Comparison of ENCODE assay signal across 16 mouse cellular contexts in genomic region chr1:55164005-55164404, GRCm38 (mm10). TPM values are rescaled to one million over a fixed set of nuclear protein-coding genes. Genes with fewer than 3 reads are reported as not detected.
DNase-seq lines count a peak whose midpoint lies in the region; ATAC-seq and TF ChIP-seq lines count a peak whose summit lies in the region.
"Had no signal": no experiment of that assay in that cellular context is flagged by ENCODE, and none has a peak within 500 bp of the region (broad histone marks: within the 10 kb centered on the region; RNA-seq: fewer than 3 reads in every experiment).

No protein-coding gene starts in this region.

- H3K9me3 ChIP-seq in liver, postnatal 0 days (ENCODE audit: low read length), result no peaks in the 10 kb centered on the region
- no peaks in the 10 kb centered on the region for H3K9me3 ChIP-seq in intestine, embryonic 15.5 days
- 0 out of 2 replicates have a peak, but pooled peaks cover 2% of the 10 kb centered on the region for H3K9me3 ChIP-seq in stomach, embryonic 16.5 days (replicated peaks; ENCODE audit: control insufficient read depth, low read length)

- no peaks in the 10 kb centered on the region for H3K27me3 ChIP-seq in liver, adult 2 months (ENCODE audit: control insufficient read depth, insufficient read depth, low read length)
- no peaks in the 10 kb centered on the region for H3K27me3 ChIP-seq in liver, postnatal 0 days (ENCODE audit: insufficient read depth, low read length)
- H3K27me3 ChIP-seq in intestine, embryonic 15.5 days (replicated peaks), result no peaks in the 10 kb centered on the region
- no peaks in the 10 kb centered on the region for H3K27me3 ChIP-seq in stomach, embryonic 16.5 days (ENCODE audit: control insufficient read depth, insufficient read depth, low read length)
- H3K27me3 ChIP-seq: embryonic facial prominence, embryonic 12.5 days had no signal

- no peak overlapping the region for H3K27ac ChIP-seq in liver, adult 2 months (replicated peaks; ENCODE audit: insufficient read depth, low read depth, low read length)
- H3K27ac ChIP-seq in liver, postnatal 0 days (ENCODE audit: low read depth), result no peak overlapping the region
- no peak overlapping the region for H3K27ac ChIP-seq in intestine, embryonic 15.5 days
- no peak overlapping the region for H3K27ac ChIP-seq in stomach, embryonic 16.5 days (ENCODE audit: low read length)
- H3K27ac ChIP-seq: embryonic facial prominence, embryonic 12.5 days; layer of hippocampus, adult 2 months had no signal

- H3K79me2 ChIP-seq in liver, adult 2 months (ENCODE audit: control insufficient read depth, insufficient read depth, low read length), result no peaks in the 10 kb centered on the region

- no peak overlapping the region for H3K4me2 ChIP-seq in liver, postnatal 0 days (ENCODE audit: low read depth, low read length)
- no peak overlapping the region for H3K4me2 ChIP-seq in intestine, embryonic 15.5 days (replicated peaks)
- H3K4me2 ChIP-seq in stomach, embryonic 16.5 days (ENCODE audit: low read depth, low read length), result no peak overlapping the region
- H3K4me2 ChIP-seq: embryonic facial prominence, embryonic 12.5 days had no signal

- TF ChIP-seq CTCF in liver, adult 2 months (IDR thresholded peaks at IDR 0.05; ENCODE audit: low read depth, low read length), result no peak
- no peak for TF ChIP-seq CTCF in liver, postnatal 0 days (IDR thresholded peaks at IDR 0.05; ENCODE audit: low read depth)

- no peak for TF ChIP-seq EP300 in liver, postnatal 0 days (IDR thresholded peaks at IDR 0.05; ENCODE audit: low read depth)

- H3K36me3 ChIP-seq in liver, adult 2 months (ENCODE audit: control insufficient read depth, insufficient read depth, low read length), result no peaks in the 10 kb centered on the region
- peaks cover under 1% of the 10 kb centered on the region for H3K36me3 ChIP-seq in liver, postnatal 0 days (replicated peaks; ENCODE audit: insufficient read depth, low read length)
- no peaks in the 10 kb centered on the region for H3K36me3 ChIP-seq in intestine, embryonic 15.5 days
- no peaks in the 10 kb centered on the region for H3K36me3 ChIP-seq in stomach, embryonic 16.5 days (ENCODE audit: control insufficient read depth, insufficient read depth, low read length)

- no peak overlapping the region for H3K9ac ChIP-seq in liver, adult 2 months (ENCODE audit: low read depth, low read length)
- H3K9ac ChIP-seq in liver, postnatal 0 days (replicated peaks), result no peak overlapping the region
- no peak overlapping the region for H3K9ac ChIP-seq in intestine, embryonic 15.5 days
- no peak overlapping the region for H3K9ac ChIP-seq in stomach, embryonic 16.5 days (ENCODE audit: low read length)
- H3K9ac ChIP-seq: embryonic facial prominence, embryonic 12.5 days; forebrain, postnatal 0 days had no signal

- H3K4me1 ChIP-seq in liver, adult 2 months (ENCODE audit: control insufficient read depth, insufficient read depth, low read length), result no peaks in the 10 kb centered on the region
- no peaks in the 10 kb centered on the region for H3K4me1 ChIP-seq in liver, postnatal 0 days (ENCODE audit: insufficient read depth)
- no peaks in the 10 kb centered on the region for H3K4me1 ChIP-seq in intestine, embryonic 15.5 days (replicated peaks)
- H3K4me1 ChIP-seq in stomach, embryonic 16.5 days (ENCODE audit: control insufficient read depth, insufficient read depth, low read length), result no peaks in the 10 kb centered on the region
- H3K4me1 ChIP-seq: embryonic facial prominence, embryonic 12.5 days had no signal

- ATAC-seq in liver, postnatal 0 days, result no peak
- ATAC-seq in intestine, embryonic 15.5 days, result 0 out of 2 replicates have a peak, but pooled peaks have one; percentile 22
- 0 out of 2 replicates have a peak, but pooled peaks have one; percentile 6 for ATAC-seq in stomach, embryonic 16.5 days (ENCODE audit: insufficient read depth, low FRiP score)
- ATAC-seq: activated CD4-positive, CD25-positive, alpha-beta regulatory T cell, adult 4 months; forebrain, postnatal 0 days had no signal

- no peak for TF ChIP-seq POLR2A in liver, adult 2 months (IDR thresholded peaks at IDR 0.05; ENCODE audit: extremely low read depth, insufficient read depth, low read length)

- 65% methylated on average over 5 of the region's 5 CpGs for WGBS in liver, adult 2 months
- WGBS in liver, postnatal 0 days (ENCODE audit: insufficient replicate concordance), result 60% methylated on average over 5 of the region's 5 CpGs
- WGBS in intestine, embryonic 15.5 days, result 52% methylated on average over 5 of the region's 5 CpGs
- 52% methylated on average over 5 of the region's 5 CpGs for WGBS in stomach, embryonic 16.5 days

- no peak overlapping the region for H3K4me3 ChIP-seq in liver, adult 2 months (ENCODE audit: insufficient read depth, low read depth, low read length)
- H3K4me3 ChIP-seq in liver, postnatal 0 days (ENCODE audit: low read depth, low read length), result no peak overlapping the region
- H3K4me3 ChIP-seq in intestine, embryonic 15.5 days (replicated peaks), result no peak overlapping the region
- no peak overlapping the region for H3K4me3 ChIP-seq in stomach, embryonic 16.5 days (replicated peaks; ENCODE audit: low read length)
- H3K4me3 ChIP-seq: embryonic facial prominence, embryonic 12.5 days; layer of hippocampus, adult 2 months had no signal

- DNase-seq in liver, adult 2 months (ENCODE audit: extremely low read depth, low read depth, low spot score), result peak; percentile 24
- DNase-seq in liver, postnatal 0 days, result no peak
- peak; percentile 59 for DNase-seq in ZHBTc4 (ENCODE audit: low read depth, low spot score)
- DNase-seq in cerebellum, postnatal 4 days (ENCODE audit: low spot score in 2 of 2), result no peak
- no peak for DNase-seq in cerebellum, postnatal 14 days
- no peak for DNase-seq in heart, adult 9 months (ENCODE audit: low spot score in 2 of 2)
- DNase-seq: cerebellum, adult 11 months; forebrain, postnatal 0 days; heart, postnatal 36 days; kidney, adult 11 months; thymus, postnatal 4 days had no signal

RNA-seq across cellular contexts. Expression of gene Mob4, which starts 33.0 kb away (rescaled TPM):
- total RNA-seq in liver, adult 2 months (2014; rRNA removed), result 25.7 and 27.8 TPM in 2 replicates
- polyA plus RNA-seq in liver, adult 2 months (2012; rRNA removed), result 5.6 and 6.1 TPM in 2 replicates
- polyA plus RNA-seq in liver, postnatal 0 days (2015; fragmentation: Nextera tagmentation; extraction: Ambion mirVana), result 40.1 and 42.2 TPM in 2 replicates
- 143 and 152 TPM in 2 replicates for polyA plus RNA-seq in intestine, embryonic 15.5 days (2015; fragmentation: Nextera tagmentation; extraction: Ambion mirVana)
- polyA plus RNA-seq in stomach, embryonic 16.5 days (2015; fragmentation: Nextera tagmentation; extraction: Ambion mirVana), result 153 TPM in 2 replicates

Comparison
In these comparisons a context has a peak if more than half of its experiments do, and no peak if none do; other contexts are left out.
1. DNase-seq: peak in liver, adult 2 months (single experiment) and ZHBTc4 (single experiment); none in liver, postnatal 0 days (single experiment), cerebellum, postnatal 4 days (0 of 2), cerebellum, postnatal 14 days (0 of 2) and heart, adult 9 months (0 of 2).